Comparison of ENCODE assay signal across 8 mouse cellular contexts in genomic region chr2:170134026-170134690, GRCm38 (mm10). TPM values are rescaled to one million over a fixed set of nuclear protein-coding genes. Genes with fewer than 3 reads are reported as not detected.
DNase-seq lines count a peak whose midpoint lies in the region; ATAC-seq and TF ChIP-seq lines count a peak whose summit lies in the region.

No protein-coding gene starts in this region.

- H3K9me3 ChIP-seq in erythroblast, embryonic 14.5 days (ENCODE audit: control insufficient read depth, low read length), result no peaks in the 10 kb centered on the region
- H3K9me3 ChIP-seq in limb, embryonic 11.5 days (ENCODE audit: control insufficient read depth, low read length), result no peaks in the 10 kb centered on the region
- no peaks in the 10 kb centered on the region for H3K9me3 ChIP-seq in stomach, embryonic 15.5 days

- H3K4me1 ChIP-seq in erythroblast, embryonic 14.5 days (ENCODE audit: control insufficient read depth), result peaks cover 82% of the 10 kb centered on the region
- H3K4me1 ChIP-seq in spleen, adult 2 months (ENCODE audit: control insufficient read depth, insufficient read depth, insufficient read length), result peaks cover 2% of the 10 kb centered on the region
- H3K4me1 ChIP-seq in limb, embryonic 11.5 days (ENCODE audit: control insufficient read depth, insufficient read depth, low read length), result peaks cover 8% of the 10 kb centered on the region
- H3K4me1 ChIP-seq in stomach, embryonic 15.5 days, result peaks cover 21% of the 10 kb centered on the region

- no peaks in the 10 kb centered on the region for H3K27me3 ChIP-seq in erythroblast, embryonic 14.5 days (ENCODE audit: control insufficient read depth)
- no peaks in the 10 kb centered on the region for H3K27me3 ChIP-seq in spleen, adult 2 months (ENCODE audit: control insufficient read depth, insufficient read depth, low read length)
- no peaks in the 10 kb centered on the region for H3K27me3 ChIP-seq in limb, embryonic 11.5 days (ENCODE audit: control insufficient read depth, insufficient read depth, low read length)
- H3K27me3 ChIP-seq in stomach, embryonic 15.5 days (replicated peaks), result no peaks in the 10 kb centered on the region

- TF ChIP-seq POLR2A in spleen, adult 2 months (IDR thresholded peaks at IDR 0.05; ENCODE audit: low read depth, low read length), result no peak

- intact Hi-C loops in gastrocnemius, postnatal 36 days (cut with DNase I), result no loop called here

- peak overlapping the region; percentile 95 for H3K4me3 ChIP-seq in erythroblast, embryonic 14.5 days (replicated peaks)
- no peak overlapping the region; the same call in 1 of the 2 replicates for H3K4me3 ChIP-seq in spleen, adult 2 months (ENCODE audit: extremely low read depth, insufficient read depth, insufficient read length)
- H3K4me3 ChIP-seq in limb, embryonic 11.5 days (ENCODE audit: low read depth, low read length), result no peak overlapping the region
- peak overlapping the region; percentile 46 for H3K4me3 ChIP-seq in stomach, embryonic 15.5 days (replicated peaks)

- WGBS in spleen, adult 2 months, result 17% methylated on average over 12 of the region's 12 CpGs
- WGBS in limb, embryonic 11.5 days, result 10% methylated on average over 12 of the region's 12 CpGs
- WGBS in stomach, embryonic 15.5 days, result 20% methylated on average over 12 of the region's 12 CpGs

- no peak for DNase-seq in spleen, adult 2 months (ENCODE audit: low read depth in 1 of 2, low spot score in 2 of 2)
- DNase-seq in spleen, postnatal 36 days (ENCODE audit: low spot score in 2 of 2), result no peak
- DNase-seq in limb, embryonic 11.5 days (ENCODE audit: low spot score), result peak; percentile 36
- DNase-seq in gastrocnemius, postnatal 36 days, result no peak

- H3K36me3 ChIP-seq in erythroblast, embryonic 14.5 days (ENCODE audit: control insufficient read depth), result peaks cover 28% of the 10 kb centered on the region
- no peaks in the 10 kb centered on the region for H3K36me3 ChIP-seq in spleen, adult 2 months (ENCODE audit: control insufficient read depth, insufficient read depth, low read length)
- no peaks in the 10 kb centered on the region for H3K36me3 ChIP-seq in limb, embryonic 11.5 days (ENCODE audit: control insufficient read depth, insufficient read depth, low read length)
- no peaks in the 10 kb centered on the region for H3K36me3 ChIP-seq in stomach, embryonic 15.5 days

- no peak overlapping the region for H3K9ac ChIP-seq in limb, embryonic 11.5 days (ENCODE audit: low read length)
- H3K9ac ChIP-seq in stomach, embryonic 15.5 days, result no peak overlapping the region

- H3K4me2 ChIP-seq in limb, embryonic 11.5 days (ENCODE audit: low read depth, severe bottlenecking), result peak overlapping the region; percentile 54
- peak overlapping the region; percentile 56 for H3K4me2 ChIP-seq in stomach, embryonic 15.5 days

- ATAC-seq in erythroblast, adult 5-6 weeks (replicated peaks; ENCODE audit: low FRiP score, poor library complexity, severe bottlenecking), result no peak
- ATAC-seq in limb, embryonic 11.5 days (ENCODE audit: insufficient number of reproducible peaks, low FRiP score, low TSS enrichment, low read depth), result no peak
- ATAC-seq in stomach, embryonic 15.5 days (ENCODE audit: insufficient read depth, low FRiP score, low read depth), result no peak
- ATAC-seq in activated CD4-positive, CD25-positive, alpha-beta regulatory T cell, adult 4 months, result no peak

- peak overlapping the region; percentile 44; the same call in 1 of the 2 replicates for H3K27ac ChIP-seq in spleen, adult 2 months (ENCODE audit: insufficient read depth, low read length)
- H3K27ac ChIP-seq in limb, embryonic 11.5 days (replicated peaks; ENCODE audit: low read depth, low read length), result no peak overlapping the region
- peak overlapping the region; percentile 95 for H3K27ac ChIP-seq in stomach, embryonic 15.5 days

- TF ChIP-seq CTCF in spleen, adult 2 months (IDR thresholded peaks at IDR 0.05; ENCODE audit: extremely low read depth, insufficient read depth, insufficient read length, insufficient replicate concordance), result no peak

RNA-seq across cellular contexts. Expression of gene Zfp217, which starts 13.7 kb away (rescaled TPM):
- polyA plus RNA-seq in erythroblast, embryonic 14.5 days (2012), result 1.2 and 1.5 TPM in 2 replicates
- total RNA-seq in erythroblast, adult 5-6 weeks (2015; ENCODE audit: low replicate concordance), result 75.7 and 92.6 TPM in 2 replicates
- 169 and 180 TPM in 2 replicates for total RNA-seq in erythroblast, adult 5-6 weeks (2017; ENCODE audit: low replicate concordance)
- polyA plus RNA-seq in spleen, adult 2 months (2012; rRNA removed), result 20.6 and 22.3 TPM in 2 replicates
- 4.9 and 5.2 TPM in 2 replicates for polyA plus RNA-seq in limb, embryonic 11.5 days (2014; fragmentation: Nextera tagmentation; extraction: Ambion mirVana)
- polyA plus RNA-seq in stomach, embryonic 15.5 days (2015; fragmentation: Nextera tagmentation; extraction: Ambion mirVana), result 3.9 and 4.0 TPM in 2 replicates
- 10 to 100 TPM in 1 of 2 experiments, 1 to 10 TPM in 1; 9.1 to 10.4 TPM for polyA plus RNA-seq in activated CD4-positive, CD25-positive, alpha-beta regulatory T cell, adult 4 months (2017; shearing (Covaris generic))
- 1 to 10 TPM; 4.3 to 5.7 TPM for total RNA-seq in gastrocnemius, postnatal 36 days (2021)

Comparison
In these comparisons a context has a peak if more than half of its experiments do, and no peak if none do; other contexts are left out.
1. H3K4me3 ChIP-seq: peak in erythroblast, embryonic 14.5 days (single experiment) and stomach, embryonic 15.5 days (single experiment); none in spleen, adult 2 months (single experiment) and limb, embryonic 11.5 days (single experiment).